Mouse (Mus musculus): ENCODE data around the gene Olfr288. TPM values are rescaled to one million over a fixed set of nuclear protein-coding genes. Genes with fewer than 3 reads are reported as not detected.

Olfr288 gene
- polyA plus RNA-seq (2015; fragmentation: Nextera tagmentation; extraction: Ambion mirVana): not detected in 2 replicates

GRCm38 (mm10) chr15:98195442-98195841 is at the start of gene Olfr288:
TSS of gene Olfr288 (minus strand) at chr15:98195542.
- H3K36me3 ChIP-seq: no peaks in the 10 kb centered on the region
- no peak for ATAC-seq
- H3K9ac ChIP-seq (replicated peaks): no peak within 1 kb of the TSS
- WGBS: 74% methylated on average over 3 of the region's 3 CpGs
- no peak within 1 kb of the TSS for H3K4me2 ChIP-seq (replicated peaks)
- no peaks in the 10 kb centered on the region for H3K4me1 ChIP-seq (replicated peaks)
- H3K27ac ChIP-seq: no peak within 1 kb of the TSS
- H3K9me3 ChIP-seq: no peaks in the 10 kb centered on the region
- no peak within 1 kb of the TSS for H3K4me3 ChIP-seq (replicated peaks)
- H3K27me3 ChIP-seq: no peaks in the 10 kb centered on the region

DNA sequence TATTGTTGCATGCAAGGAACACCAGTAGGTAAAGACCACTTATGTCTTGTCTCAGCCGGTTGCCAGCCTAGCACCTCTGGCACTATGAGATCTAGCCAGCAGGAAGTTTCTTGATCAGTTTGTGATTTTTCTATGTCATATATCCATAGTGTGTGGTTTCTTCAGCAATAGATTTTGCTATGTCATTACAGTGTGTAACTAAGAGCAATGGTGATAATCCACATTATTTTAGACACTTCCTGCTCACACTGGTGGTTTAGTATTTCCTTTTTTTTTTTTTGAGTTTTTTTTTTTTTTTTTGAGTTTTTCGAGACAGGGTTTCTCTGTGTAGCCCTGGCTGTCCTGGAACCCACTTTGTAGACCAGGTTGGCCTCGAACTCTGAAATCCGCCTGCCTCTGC is 40.1 kb upstream of the Olfr288 start:
- Histone ChIP-seq H3K27me3 (no peaks in the 10 kb centered on the region), H3K27ac (no peak overlapping the region), H3K36me3 (no peaks in the 10 kb centered on the region), H3K4me1 (replicated peaks) (no peaks in the 10 kb centered on the region), H3K4me3 (replicated peaks) (no peak overlapping the region), H3K4me2 (replicated peaks) (no peak overlapping the region), H3K9me3 (no peaks in the 10 kb centered on the region), H3K9ac (replicated peaks) (no peak overlapping the region)
- 94% methylated on average over 4 of the region's 4 CpGs for WGBS
- no peak for ATAC-seq

DNA sequence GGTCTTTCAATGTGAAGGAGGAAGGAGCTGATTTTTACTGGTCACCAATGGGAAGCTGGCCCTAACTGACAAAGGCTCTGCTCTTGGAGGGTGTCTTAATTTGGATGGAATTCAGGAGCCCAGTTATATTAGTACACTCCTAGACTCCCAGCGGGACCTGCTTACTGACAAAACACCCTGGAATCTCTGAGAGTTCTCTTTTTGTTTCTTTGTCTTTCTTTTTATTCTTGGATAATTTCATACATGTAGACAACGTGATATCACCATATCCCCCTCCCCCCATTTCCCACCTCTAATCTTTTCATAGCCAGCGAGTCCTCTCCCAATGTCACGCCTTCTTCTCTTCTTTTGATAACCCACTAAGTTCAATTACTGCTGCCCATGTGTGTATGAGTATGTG is 39.0 kb upstream of the Olfr288 start, which contains the start of gene Olfr286:
Gene Olfr286, minus strand, starts transcription at position 101 of the 400 bp plus-strand sequence.
- Histone ChIP-seq H3K4me2 (replicated peaks) (no peak within 1 kb of the TSS), H3K4me1 (replicated peaks) (no peaks in the 10 kb centered on the region), H3K27me3 (no peaks in the 10 kb centered on the region), H3K36me3 (no peaks in the 10 kb centered on the region), H3K4me3 (replicated peaks) (no peak within 1 kb of the TSS), H3K9me3 (no peaks in the 10 kb centered on the region), H3K9ac (replicated peaks) (no peak within 1 kb of the TSS), H3K27ac (no peak within 1 kb of the TSS)
- ATAC-seq: no peak
- WGBS: 87% methylated on average over 4 of the region's 4 CpGs

DNA sequence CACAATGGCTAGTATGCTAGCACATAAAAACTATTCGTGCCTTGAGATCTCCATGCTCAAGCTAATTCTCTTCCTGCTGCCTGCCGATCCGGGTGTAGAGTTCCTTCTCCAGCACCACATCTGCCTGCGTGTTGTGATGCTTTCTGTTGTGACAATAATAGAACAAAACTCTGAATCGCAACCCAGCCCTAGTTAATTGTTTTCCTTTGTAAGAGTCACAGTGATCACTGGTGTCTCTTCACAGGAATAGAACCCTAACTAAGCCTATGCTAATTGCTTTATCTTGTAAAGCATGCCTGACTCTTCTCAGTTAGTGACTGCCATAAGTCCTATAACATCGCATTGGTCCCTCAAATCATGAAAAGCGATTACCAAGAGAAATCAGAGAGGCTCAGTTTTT is 30.8 kb upstream of the Olfr288 start:
- no peak overlapping the region for H3K4me3 ChIP-seq (replicated peaks)
- no peak overlapping the region for H3K4me2 ChIP-seq (replicated peaks)
- no peaks in the 10 kb centered on the region for H3K9me3 ChIP-seq
- no peak overlapping the region for H3K27ac ChIP-seq
- no peak for ATAC-seq
- WGBS: 68% methylated on average over 7 of the region's 7 CpGs
- H3K27me3 ChIP-seq: no peaks in the 10 kb centered on the region
- no peaks in the 10 kb centered on the region for H3K36me3 ChIP-seq
- no peak overlapping the region for H3K9ac ChIP-seq (replicated peaks)
- H3K4me1 ChIP-seq (replicated peaks): no peaks in the 10 kb centered on the region

DNA sequence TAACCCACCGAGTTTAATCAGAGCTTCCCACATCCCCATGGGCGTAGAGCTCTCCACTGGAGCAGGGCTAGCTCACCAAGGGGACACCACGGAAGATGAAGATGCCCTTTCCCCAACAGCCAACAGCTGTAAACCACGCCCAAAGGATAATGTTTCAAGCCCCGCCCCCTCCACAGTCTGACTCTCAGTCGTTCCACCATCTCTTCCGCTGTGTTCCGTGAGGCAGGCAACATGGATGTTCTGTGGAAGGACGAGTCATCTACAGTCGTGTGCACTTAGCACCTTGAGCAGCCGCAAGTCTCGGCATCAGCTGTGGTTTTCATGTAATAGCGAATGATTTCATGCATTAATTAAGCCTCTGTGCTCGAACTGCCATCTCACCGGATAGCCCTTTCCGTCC is 30.3 kb upstream of the Olfr288 start:
- H3K4me3 ChIP-seq (replicated peaks): no peak overlapping the region
- no peaks in the 10 kb centered on the region for H3K9me3 ChIP-seq
- H3K36me3 ChIP-seq: no peaks in the 10 kb centered on the region
- ATAC-seq: no peak
- no peak overlapping the region for H3K9ac ChIP-seq (replicated peaks)
- WGBS: 47% methylated on average over 16 of the region's 16 CpGs
- H3K4me1 ChIP-seq (replicated peaks): no peaks in the 10 kb centered on the region
- no peaks in the 10 kb centered on the region for H3K27me3 ChIP-seq
- no peak overlapping the region for H3K27ac ChIP-seq
- no peak overlapping the region; the same call in 1 of the 2 replicates for H3K4me2 ChIP-seq (replicated peaks)

DNA sequence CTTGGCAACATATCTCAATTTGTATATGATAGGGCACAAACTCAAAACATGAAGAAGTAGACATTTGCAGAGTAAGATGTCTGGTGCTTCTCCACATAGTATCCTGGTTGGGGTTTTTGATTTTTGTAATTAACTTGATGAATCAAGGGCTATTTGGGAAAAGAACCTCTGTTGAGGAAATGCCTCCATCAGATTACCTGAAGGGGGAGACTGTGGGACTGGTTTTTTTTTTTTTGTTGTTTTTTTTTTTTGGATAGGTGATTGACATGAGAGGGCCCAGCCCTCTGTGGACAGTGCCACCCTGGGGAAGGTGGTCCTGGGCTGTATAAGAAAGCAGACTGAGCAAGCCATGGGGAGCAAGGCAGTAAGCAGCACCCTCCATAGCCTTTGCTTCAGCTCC is 27.0 kb upstream of the Olfr288 start:
- ATAC-seq: no peak
- Histone ChIP-seq H3K27ac (no peak overlapping the region), H3K9me3 (no peaks in the 10 kb centered on the region), H3K36me3 (no peaks in the 10 kb centered on the region), H3K4me3 (replicated peaks) (no peak overlapping the region), H3K4me1 (replicated peaks) (no peaks in the 10 kb centered on the region), H3K27me3 (no peaks in the 10 kb centered on the region), H3K4me2 (replicated peaks) (no peak overlapping the region), H3K9ac (replicated peaks) (no peak overlapping the region)

GRCm38 (mm10) chr15:98220877-98221276 is 25.5 kb upstream of the Olfr288 start, which contains the start of the genes Gm44579 and Olfr287:
TSS of gene Gm44579 (minus strand) at chr15:98220977.
TSS of gene Olfr287 (minus strand) at chr15:98221056.
- Histone ChIP-seq H3K4me1 (replicated peaks) (no peaks in the 10 kb centered on the region), H3K27me3 (no peaks in the 10 kb centered on the region), H3K27ac (no peak within 1 kb of the TSS), H3K4me2 (replicated peaks) (no peak within 1 kb of the TSS), H3K9ac (replicated peaks) (no peak within 1 kb of the TSS), H3K36me3 (no peaks in the 10 kb centered on the region), H3K9me3 (no peaks in the 10 kb centered on the region), H3K4me3 (replicated peaks) (no peak within 1 kb of the TSS)
- no peak for ATAC-seq
- WGBS: 63% methylated on average over 4 of the region's 4 CpGs

DNA sequence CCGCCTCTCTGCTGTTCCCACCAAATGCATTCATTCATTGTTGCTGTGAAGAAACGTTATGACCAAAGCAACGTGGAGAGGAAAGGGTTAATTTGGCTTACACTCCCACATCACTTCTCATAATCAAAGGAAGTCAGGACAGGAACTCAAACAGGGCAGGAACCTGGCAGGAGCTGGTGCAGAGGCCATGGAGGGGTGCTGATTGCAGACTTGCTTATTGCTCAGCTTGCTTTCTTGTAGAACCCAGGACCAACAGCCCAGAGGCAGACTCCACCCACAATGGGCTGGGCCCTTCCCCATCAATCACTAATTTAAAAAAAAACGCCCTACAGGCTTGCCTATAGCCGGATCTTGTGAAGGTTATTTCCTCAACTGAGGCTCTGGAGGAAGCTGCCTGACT is 18.8 kb upstream of the Olfr288 start:
- no peaks in the 10 kb centered on the region for H3K36me3 ChIP-seq
- 77% methylated on average over 5 of the region's 5 CpGs for WGBS
- ATAC-seq: no peak
- no peak overlapping the region for H3K4me3 ChIP-seq (replicated peaks)
- H3K4me1 ChIP-seq (replicated peaks): no peaks in the 10 kb centered on the region
- H3K4me2 ChIP-seq (replicated peaks): no peak overlapping the region
- H3K27me3 ChIP-seq: no peaks in the 10 kb centered on the region
- H3K27ac ChIP-seq: no peak overlapping the region
- H3K9ac ChIP-seq (replicated peaks): no peak overlapping the region
- H3K9me3 ChIP-seq: no peaks in the 10 kb centered on the region

GRCm38 (mm10) chr15:98213336-98213870 is 18.1 kb upstream of the Olfr288 start:
- Histone ChIP-seq H3K4me3 (replicated peaks) (no peak overlapping the region), H3K27ac (no peak overlapping the region), H3K36me3 (no peaks in the 10 kb centered on the region), H3K4me2 (replicated peaks) (no peak overlapping the region), H3K9ac (replicated peaks) (no peak overlapping the region), H3K27me3 (no peaks in the 10 kb centered on the region), H3K9me3 (no peaks in the 10 kb centered on the region), H3K4me1 (replicated peaks) (no peaks in the 10 kb centered on the region)
- ATAC-seq: no peak
- WGBS: 82% methylated on average over 5 of the region's 5 CpGs

GRCm38 (mm10) chr15:98209676-98210075 is 14.3 kb upstream of the Olfr288 start:
- no peak for ATAC-seq
- no peak overlapping the region for H3K27ac ChIP-seq
- no peak overlapping the region for H3K4me2 ChIP-seq (replicated peaks)
- 82% methylated on average over 7 of the region's 7 CpGs for WGBS
- H3K9ac ChIP-seq (replicated peaks): no peak overlapping the region
- H3K4me3 ChIP-seq (replicated peaks): no peak overlapping the region
- H3K27me3 ChIP-seq: no peaks in the 10 kb centered on the region
- no peaks in the 10 kb centered on the region for H3K36me3 ChIP-seq
- H3K4me1 ChIP-seq (replicated peaks): no peaks in the 10 kb centered on the region
- H3K9me3 ChIP-seq: no peaks in the 10 kb centered on the region

DNA sequence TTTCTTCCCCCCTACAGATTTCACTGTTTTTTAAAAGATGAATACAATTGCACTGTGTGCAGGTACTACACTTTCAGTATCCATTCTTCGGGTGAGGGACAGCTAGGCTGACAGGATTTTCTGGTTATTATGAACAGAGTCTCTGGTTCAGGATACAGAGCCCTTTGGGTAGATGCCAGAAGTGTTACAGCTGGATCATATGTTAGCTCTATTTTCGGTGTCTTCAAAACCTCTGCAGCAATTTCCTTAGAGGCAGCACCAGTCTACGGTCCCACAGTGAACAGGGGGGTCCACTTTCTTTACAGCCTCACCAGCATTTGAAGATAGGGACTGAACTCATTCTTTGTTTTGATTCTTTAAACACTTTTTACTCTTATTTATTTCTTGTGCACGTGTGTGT is 10.9 kb downstream of the Olfr288 start:
- H3K9ac ChIP-seq (replicated peaks): no peak overlapping the region
- H3K27me3 ChIP-seq: peaks cover 6% of the 10 kb centered on the region; the same call in 1 of the 2 replicates
- WGBS: 76% methylated on average over 4 of the region's 4 CpGs
- H3K4me2 ChIP-seq (replicated peaks): no peak overlapping the region
- no peak overlapping the region for H3K27ac ChIP-seq
- no peaks in the 10 kb centered on the region for H3K36me3 ChIP-seq
- no peak for ATAC-seq
- no peaks in the 10 kb centered on the region for H3K9me3 ChIP-seq
- no peak overlapping the region for H3K4me3 ChIP-seq (replicated peaks)
- peaks cover 9% of the 10 kb centered on the region for H3K4me1 ChIP-seq (replicated peaks)

GRCm38 (mm10) chr15:98181856-98182570 is 13.3 kb downstream of the Olfr288 start:
- H3K4me1 ChIP-seq (replicated peaks): peaks cover 9% of the 10 kb centered on the region
- H3K4me2 ChIP-seq (replicated peaks): no peak overlapping the region
- no peaks in the 10 kb centered on the region for H3K9me3 ChIP-seq
- H3K9ac ChIP-seq (replicated peaks): no peak overlapping the region
- H3K4me3 ChIP-seq (replicated peaks): no peak overlapping the region
- H3K27me3 ChIP-seq: peaks cover 16% of the 10 kb centered on the region; the same call in 1 of the 2 replicates
- H3K27ac ChIP-seq: no peak overlapping the region
- WGBS: 77% methylated on average over 12 of the region's 12 CpGs
- H3K36me3 ChIP-seq: no peaks in the 10 kb centered on the region
- 0 out of 2 replicates have a peak, but pooled peaks have one; percentile 3 for ATAC-seq

Data from midbrain, embryonic 13.5 days (tissue).